Mouse (Mus musculus): ENCODE data around the gene Dand5.

GRCm38 (mm10) chr8:84837149-84837911, 14.7 kb upstream of the Dand5 start:
- TF ChIP-seq CTCF (IDR thresholded peaks at IDR 0.05; ENCODE audit: low read depth, low read length) (no peak), POLR2A (IDR thresholded peaks at IDR 0.05; ENCODE audit: extremely low read depth, insufficient read depth, low read length) (no peak)

All from liver, adult 2 months (tissue).